Mouse (Mus musculus): ENCODE results near the gene Siah1a.

DNA sequence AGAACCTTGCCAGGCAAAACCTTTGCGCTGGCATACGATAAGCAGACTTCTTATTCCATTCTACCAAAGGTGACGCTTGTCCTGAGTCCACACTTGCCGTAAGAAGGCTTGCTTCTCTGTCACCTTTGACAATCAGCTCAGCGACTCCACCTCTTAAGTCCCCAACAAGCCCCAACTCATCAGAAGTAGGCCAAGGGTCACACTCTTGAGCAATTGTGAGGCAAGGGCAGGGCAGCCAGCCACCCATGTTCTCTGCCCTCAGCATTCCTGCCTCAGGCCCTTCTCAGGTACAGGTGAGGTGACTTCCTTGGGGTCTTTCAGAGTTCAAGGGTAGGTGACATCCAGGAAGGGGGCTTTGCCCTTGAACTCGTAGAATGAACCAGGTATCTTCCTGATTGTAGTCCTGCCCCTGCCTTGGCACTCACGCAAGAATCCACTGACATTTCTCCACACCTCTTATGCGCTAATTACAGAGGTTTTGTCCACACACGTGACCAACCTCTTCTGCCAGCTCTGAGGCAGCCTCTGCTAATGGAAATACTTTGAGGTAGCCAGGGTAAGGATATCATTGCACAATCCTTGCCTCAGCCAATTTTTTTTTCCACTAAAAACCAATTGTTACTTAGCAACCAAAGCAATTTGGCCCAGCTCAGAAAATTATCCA, 20.9 kb upstream of the Siah1a start:
- TF ChIP-seq CTCF (conservative IDR thresholded peaks at IDR 0.05; ENCODE audit: insufficient read depth, insufficient read length, low read depth, low read length), result no peak
- no peak for TF ChIP-seq POLR2A (IDR thresholded peaks at IDR 0.05; ENCODE audit: low read depth, low read length)

All from kidney, adult 2 months (tissue).